Mouse (Mus musculus): ENCODE data around the gene Sorcs2.

GRCm38 (mm10) chr5:36033531-36034426 is 364.2 kb downstream of the Sorcs2 start:
- TF ChIP-seq CTCF (IDR thresholded peaks at IDR 0.05; ENCODE audit: insufficient read depth, low read length) (peak; percentile 61), POLR2A (IDR thresholded peaks at IDR 0.05; ENCODE audit: borderline replicate concordance, extremely low read depth, low read depth, low read length) (no peak)

Data from lung, adult 2 months (tissue).